ENCODE assay signal across 8 mouse cellular contexts in genomic region chrX:97431391-97431803, GRCm38 (mm10). TPM values are rescaled to one million over a fixed set of nuclear protein-coding genes. Genes with fewer than 3 reads are reported as not detected.
DNase-seq lines count a peak whose midpoint lies in the region; ATAC-seq and TF ChIP-seq lines count a peak whose summit lies in the region.

No protein-coding gene starts in this region.

- H3K4me3 ChIP-seq in intestine, postnatal 0 days (ENCODE audit: low read depth, low read length) = peak overlapping the region; percentile 42

- no peaks in the 10 kb centered on the region for H3K36me3 ChIP-seq in intestine, postnatal 0 days (ENCODE audit: control insufficient read depth, insufficient read depth)

- peak; percentile 67 for TF ChIP-seq CTCF in intestine, postnatal 0 days (IDR thresholded peaks at IDR 0.05; ENCODE audit: low read depth)

- no peaks in the 10 kb centered on the region for H3K27me3 ChIP-seq in intestine, postnatal 0 days (replicated peaks; ENCODE audit: control insufficient read depth, insufficient read depth, low read length)

- H3K4me2 ChIP-seq in intestine, postnatal 0 days (replicated peaks; ENCODE audit: low read depth) = peak overlapping the region; percentile 24

- no peaks in the 10 kb centered on the region for H3K9me3 ChIP-seq in intestine, postnatal 0 days (ENCODE audit: control insufficient read depth)

- no peaks in the 10 kb centered on the region for H3K4me1 ChIP-seq in intestine, postnatal 0 days (replicated peaks; ENCODE audit: control insufficient read depth, insufficient read depth, low read length)

- 13% methylated on average over 6 of the region's 6 CpGs for WGBS in intestine, postnatal 0 days

- ATAC-seq in granulocyte monocyte progenitor cell, adult 5-6 weeks (replicated peaks; ENCODE audit: poor library complexity, severe bottlenecking) = peak; percentile 74
- 0 out of 2 replicates have a peak, but pooled peaks have one; percentile 41 for ATAC-seq in intestine, postnatal 0 days
- ATAC-seq in megakaryocyte progenitor cell, adult 5-6 weeks (replicated peaks; ENCODE audit: poor library complexity) = peak; percentile 97

- H3K27ac ChIP-seq in intestine, postnatal 0 days (ENCODE audit: low read depth, low read length) = no peak overlapping the region

- peak; percentile 5 to 33 for DNase-seq in urinary bladder, adult 18-20 months (ENCODE audit: low spot score in 2 of 2)
- no peak for DNase-seq in urinary bladder, postnatal 10 days (ENCODE audit: low spot score)
- peak; percentile 61 for DNase-seq in embryo, embryonic 11 days
- DNase-seq in left cerebral cortex, postnatal 14 days (ENCODE audit: low spot score in 2 of 2) = peak; percentile 64 to 73
- DNase-seq in right cerebral cortex, postnatal 25 days = peak; percentile 25

- no peak overlapping the region for H3K9ac ChIP-seq in intestine, postnatal 0 days (ENCODE audit: low read depth, low read length)

- intact Hi-C loops in left cerebral cortex, postnatal 14 days (cut with DNase I) = loop anchor here (2.0 to 5.0 kb wide), 2 partner anchors 533 to 1186 kb away; no protein-coding TSS in a partner anchor

RNA-seq across cellular contexts. Expression of gene Eda2r, which starts 54.4 kb away (rescaled TPM):
- 0.30 TPM in 1 of 2 replicates, not detected in the other for total RNA-seq in granulocyte monocyte progenitor cell, adult 5-6 weeks (2014; fragmentation: Nextera tagmentation)
- not detected in 2 replicates for total RNA-seq in granulocyte monocyte progenitor cell, adult 5-6 weeks (2017)
- polyA plus RNA-seq in intestine, postnatal 0 days (2015; fragmentation: Nextera tagmentation; extraction: Ambion mirVana) = 0.68 and 0.69 TPM in 2 replicates
- under 1 TPM; 0.09 to 0.42 TPM for total RNA-seq in left cerebral cortex, postnatal 14 days (2021)
- total RNA-seq in megakaryocyte progenitor cell, adult 5-6 weeks (2015) = 0.07 and 0.29 TPM in 2 replicates
- total RNA-seq in megakaryocyte progenitor cell, adult 5-6 weeks (2017) = 0.21 and 1.1 TPM in 2 replicates

Comparison
In these comparisons a context has a peak if more than half of its experiments do, and no peak if none do; other contexts are left out.
1. ATAC-seq: peak in every context shown above with its lines; median percentile 97 in megakaryocyte progenitor cell, adult 5-6 weeks; 74 in granulocyte monocyte progenitor cell, adult 5-6 weeks; 41 in intestine, postnatal 0 days.